Mouse (Mus musculus): ENCODE results near the gene Acbd3. TPM values are rescaled to one million over a fixed set of nuclear protein-coding genes. Genes with fewer than 3 reads are reported as not detected.

Acbd3 gene
- total and polyA plus RNA-seq, 3 experiments, result 14.5 to 23.5 (median 22.4) TPM

DNA sequence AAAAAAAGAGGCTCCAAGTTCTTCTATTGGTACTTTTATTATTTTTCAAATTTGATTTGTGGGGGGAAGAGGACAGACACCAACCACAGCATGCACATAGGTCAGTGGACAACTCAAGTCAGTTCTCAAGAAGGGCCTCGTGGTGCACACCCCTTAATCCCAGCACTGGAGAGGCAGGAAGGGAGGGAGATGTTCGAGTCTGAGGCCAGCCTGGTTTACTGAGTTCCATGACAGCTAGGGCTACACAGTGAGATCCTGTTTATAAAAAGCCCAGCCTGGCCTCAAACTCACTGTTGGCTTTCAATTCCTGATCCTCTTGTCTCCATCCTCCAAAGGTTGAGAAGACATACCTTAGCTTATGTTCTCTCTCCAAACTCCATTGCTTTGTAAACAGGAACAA is 75.0 kb downstream of the Acbd3 start:
- no peak overlapping the region for H3K4me2 ChIP-seq (ENCODE audit: insufficient read depth, low read depth, poor library complexity, severe bottlenecking)
- H3K4me3 ChIP-seq (replicated peaks in 1 of 3; ENCODE audit: low read depth in 2 of 3, low read length in 2 of 3, poor library complexity in 1 of 3), result no peak overlapping the region
- H3K4me1 ChIP-seq (ENCODE audit: control insufficient read depth in 1 of 2, insufficient read depth in 2 of 2), result peaks cover 6 to 8% of the 10 kb centered on the region in 2 experiments; a peak in 2 of 4 replicates
- no peaks in the 10 kb centered on the region; the same call in 1 of the 2 replicates for H3K79me2 ChIP-seq (replicated peaks; ENCODE audit: control insufficient read depth, extremely low read depth, insufficient read depth, poor library complexity, severe bottlenecking)
- no peak for TF ChIP-seq E2F4 (IDR thresholded peaks at IDR 0.05; ENCODE audit: insufficient replicate concordance, low read depth, low read length)
- no peak for TF ChIP-seq ZNF384 (IDR thresholded peaks at IDR 0.05; ENCODE audit: low read depth, low read length)
- no peak for TF ChIP-seq KAT2A (IDR thresholded peaks at IDR 0.05; ENCODE audit: insufficient replicate concordance, low read length)
- TF ChIP-seq GABPA (IDR thresholded peaks at IDR 0.05; ENCODE audit: insufficient replicate concordance, low read depth, low read length), result no peak
- no peak for TF ChIP-seq CHD2 (IDR thresholded peaks at IDR 0.05; ENCODE audit: low read length)
- TF ChIP-seq NRF1 (IDR thresholded peaks at IDR 0.05; ENCODE audit: low read depth, low read length), result no peak
- TF ChIP-seq MEF2A (IDR thresholded peaks at IDR 0.05; ENCODE audit: borderline replicate concordance, low read depth, low read length), result no peak
- no peak for TF ChIP-seq MAX (IDR thresholded peaks at IDR 0.05; ENCODE audit: low read length)
- no peak for TF ChIP-seq SIN3A (IDR thresholded peaks at IDR 0.05; ENCODE audit: low read length)
- no peak for TF ChIP-seq ZC3H11A (IDR thresholded peaks at IDR 0.05; ENCODE audit: low read depth, low read length)
- no peak for TF ChIP-seq JUND (conservative IDR thresholded peaks at IDR 0.05; ENCODE audit: low read depth, low read length)
- TF ChIP-seq BHLHE40 (IDR thresholded peaks at IDR 0.05; ENCODE audit: low read depth, low read length), result no peak
- TF ChIP-seq POLR2AphosphoS2 (IDR thresholded peaks at IDR 0.05; ENCODE audit: low read depth, low read length), result no peak
- H3K27me3 ChIP-seq (replicated peaks), result no peaks in the 10 kb centered on the region
- DNase-seq (ENCODE audit: extremely low read depth), result no peak
- peaks cover 38 to 56% of the 10 kb centered on the region in 2 experiments for H3K36me3 ChIP-seq (replicated peaks in 1 of 2; ENCODE audit: control insufficient read depth in 1 of 2, insufficient read depth in 1 of 2, low read length in 1 of 2)
- no peaks in the 10 kb centered on the region for H3K9me3 ChIP-seq (replicated peaks; ENCODE audit: low read length)
- no peak overlapping the region for H3K9ac ChIP-seq (ENCODE audit: insufficient read depth, low read depth)
- dilution Hi-C loops (cut with MboI; ENCODE audit: extremely low pct_ligation_motif_present, extremely low pct_unique_long_range_greater_than_20kb, low sequenced_read_pairs) (no loop called here), in situ Hi-C loops (cut with MboI; ENCODE audit: low pct_ligation_motif_present, low pct_unique_long_range_greater_than_20kb, low sequenced_read_pairs) (no loop called here)
- H3K27ac ChIP-seq (ENCODE audit: insufficient read depth, low read depth), result no peak overlapping the region

DNA sequence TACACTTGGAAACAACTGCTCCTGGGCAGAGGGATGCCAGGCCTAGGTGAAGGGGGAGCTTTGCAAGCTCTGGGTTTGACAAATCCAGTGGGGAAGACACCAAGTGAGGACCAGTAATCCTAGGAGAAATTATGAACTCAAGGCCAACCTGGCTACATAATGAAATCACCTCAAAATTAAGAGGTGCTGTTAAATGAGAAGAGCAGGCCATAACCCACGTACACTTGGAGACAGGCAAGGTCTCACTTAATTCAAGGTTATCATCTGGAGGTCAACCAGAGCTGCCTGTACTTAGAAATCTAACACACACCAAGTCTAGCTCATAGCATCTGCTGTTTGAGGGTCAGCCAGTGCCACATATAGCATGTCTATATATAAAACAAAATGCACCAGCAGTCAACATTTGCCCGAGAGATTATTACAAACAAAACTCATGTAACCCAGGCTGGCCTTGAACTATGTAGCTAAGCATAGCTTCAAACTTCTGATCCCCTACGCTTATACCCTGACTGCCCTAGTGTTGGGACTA is 75.7 kb downstream of the Acbd3 start:
- Histone ChIP-seq H3K4me1 (ENCODE audit: control insufficient read depth in 1 of 2, insufficient read depth in 2 of 2) (peaks cover 4 to 8% of the 10 kb centered on the region in 2 experiments; a peak in 2 of 4 replicates), H3K36me3 (replicated peaks in 1 of 2; ENCODE audit: control insufficient read depth in 1 of 2, insufficient read depth in 1 of 2, low read length in 1 of 2) (peaks cover 45 to 63% of the 10 kb centered on the region in 2 experiments), H3K4me2 (ENCODE audit: insufficient read depth, low read depth, poor library complexity, severe bottlenecking) (no peak overlapping the region), H3K27ac (ENCODE audit: insufficient read depth, low read depth) (no peak overlapping the region), H3K9me3 (replicated peaks; ENCODE audit: low read length) (no peaks in the 10 kb centered on the region), H3K27me3 (replicated peaks) (no peaks in the 10 kb centered on the region), H3K79me2 (replicated peaks; ENCODE audit: control insufficient read depth, extremely low read depth, insufficient read depth, poor library complexity, severe bottlenecking) (peaks cover 3% of the 10 kb centered on the region), H3K9ac (ENCODE audit: insufficient read depth, low read depth) (no peak overlapping the region), H3K4me3 (replicated peaks in 1 of 3; ENCODE audit: low read depth in 2 of 3, low read length in 2 of 3, poor library complexity in 1 of 3) (no peak overlapping the region)
- peak; percentile 56 for TF ChIP-seq POLR2AphosphoS2 (IDR thresholded peaks at IDR 0.05; ENCODE audit: low read depth, low read length)
- no peak for TF ChIP-seq MEF2A (IDR thresholded peaks at IDR 0.05; ENCODE audit: borderline replicate concordance, low read depth, low read length)
- DNase-seq (ENCODE audit: extremely low read depth), result no peak
- in situ Hi-C loops (cut with MboI; ENCODE audit: low pct_ligation_motif_present, low pct_unique_long_range_greater_than_20kb, low sequenced_read_pairs) (no loop called here), dilution Hi-C loops (cut with MboI; ENCODE audit: extremely low pct_ligation_motif_present, extremely low pct_unique_long_range_greater_than_20kb, low sequenced_read_pairs) (no loop called here)

Other genes with a start within 250 kb of the Acbd3 start
- gene Stum, start 242.5 kb upstream of the Acbd3 start, total RNA-seq (2012; rRNA removed), result 0.34 and 0.42 TPM in 2 replicates
- gene Stum, start 242.5 kb upstream of the Acbd3 start, total RNA-seq (2014; rRNA removed), result 0.51 and 0.80 TPM in 2 replicates
- 0.61 and 0.67 TPM in 2 replicates for gene Stum, start 242.5 kb upstream of the Acbd3 start, polyA plus RNA-seq (2012; ENCODE audit: insufficient read length, low read depth)
- 313 and 333 TPM in 2 replicates for gene Parp1, start 157.1 kb upstream of the Acbd3 start, total RNA-seq (2012; rRNA removed)
- gene Parp1, start 157.1 kb upstream of the Acbd3 start, total RNA-seq (2014; rRNA removed), result 304 and 310 TPM in 2 replicates
- gene Parp1, start 157.1 kb upstream of the Acbd3 start, polyA plus RNA-seq (2012; ENCODE audit: insufficient read length, low read depth), result 310 and 344 TPM in 2 replicates
- gene Lin9, start 84.9 kb upstream of the Acbd3 start, total RNA-seq (2012; rRNA removed), result 7.6 and 10.5 TPM in 2 replicates
- 24.5 and 24.7 TPM in 2 replicates for gene Lin9, start 84.9 kb upstream of the Acbd3 start, total RNA-seq (2014; rRNA removed)
- 13.5 and 13.7 TPM in 2 replicates for gene Lin9, start 84.9 kb upstream of the Acbd3 start, polyA plus RNA-seq (2012; ENCODE audit: insufficient read length, low read depth)
- not detected in 2 replicates for gene Mixl1, start 29.0 kb upstream of the Acbd3 start, total RNA-seq (2012; rRNA removed)
- gene Mixl1, start 29.0 kb upstream of the Acbd3 start, total RNA-seq (2014; rRNA removed), result not detected in 2 replicates
- gene Mixl1, start 29.0 kb upstream of the Acbd3 start, polyA plus RNA-seq (2012; ENCODE audit: insufficient read length, low read depth), result not detected in 2 replicates
- gene H3f3a, start 87.9 kb downstream of the Acbd3 start, total RNA-seq (2012; rRNA removed), result 571 and 590 TPM in 2 replicates
- 1,420 and 1,540 TPM in 2 replicates for gene H3f3a, start 87.9 kb downstream of the Acbd3 start, total RNA-seq (2014; rRNA removed)
- gene H3f3a, start 87.9 kb downstream of the Acbd3 start, polyA plus RNA-seq (2012; ENCODE audit: insufficient read length, low read depth), result 629 and 715 TPM in 2 replicates
- gene Sde2, start 125.1 kb downstream of the Acbd3 start, total RNA-seq (2012; rRNA removed), result 24.7 and 26.3 TPM in 2 replicates
- gene Sde2, start 125.1 kb downstream of the Acbd3 start, total RNA-seq (2014; rRNA removed), result 25.1 and 28.0 TPM in 2 replicates
- gene Sde2, start 125.1 kb downstream of the Acbd3 start, polyA plus RNA-seq (2012; ENCODE audit: insufficient read length, low read depth), result 33.2 and 34.6 TPM in 2 replicates
- not detected in 2 replicates for gene Lefty2, start 167.1 kb downstream of the Acbd3 start, total RNA-seq (2012; rRNA removed)
- gene Lefty2, start 167.1 kb downstream of the Acbd3 start, total RNA-seq (2014; rRNA removed), result not detected in 2 replicates
- gene Lefty2, start 167.1 kb downstream of the Acbd3 start, polyA plus RNA-seq (2012; ENCODE audit: insufficient read length, low read depth), result not detected in 2 replicates
- 131 and 158 TPM in 2 replicates for gene Pycr2, start 178.2 kb downstream of the Acbd3 start, total RNA-seq (2012; rRNA removed)
- 119 and 133 TPM in 2 replicates for gene Pycr2, start 178.2 kb downstream of the Acbd3 start, total RNA-seq (2014; rRNA removed)
- 73.0 and 82.3 TPM in 2 replicates for gene Pycr2, start 178.2 kb downstream of the Acbd3 start, polyA plus RNA-seq (2012; ENCODE audit: insufficient read length, low read depth)
- 0.17 TPM in 1 of 2 replicates, not detected in the other for gene Lefty1, start 209.0 kb downstream of the Acbd3 start, total RNA-seq (2012; rRNA removed)
- gene Lefty1, start 209.0 kb downstream of the Acbd3 start, total RNA-seq (2014; rRNA removed), result 0.14 TPM in 1 of 2 replicates, not detected in the other
- gene Lefty1, start 209.0 kb downstream of the Acbd3 start, polyA plus RNA-seq (2012; ENCODE audit: insufficient read length, low read depth), result 0.15 TPM in 1 of 2 replicates, not detected in the other
- gene Tmem63a, start 216.3 kb downstream of the Acbd3 start, total RNA-seq (2012; rRNA removed), result 2.2 and 2.6 TPM in 2 replicates
- gene Tmem63a, start 216.3 kb downstream of the Acbd3 start, total RNA-seq (2014; rRNA removed), result 0.89 and 1.1 TPM in 2 replicates
- 3.0 TPM in 2 replicates for gene Tmem63a, start 216.3 kb downstream of the Acbd3 start, polyA plus RNA-seq (2012; ENCODE audit: insufficient read length, low read depth)